Mouse (Mus musculus) spleen, postnatal 36 days (tissue): ENCODE measurements around the gene Neb.

ENCODE experiments used
- DNase-seq, 2 experiments: peaks; one replicate each; pipeline ENCODE4 v3.0.0; 2022; ENCODE audit warnings: low spot score in 2 of 2, mixed read lengths in 1 of 2

The Neb gene

DNA sequence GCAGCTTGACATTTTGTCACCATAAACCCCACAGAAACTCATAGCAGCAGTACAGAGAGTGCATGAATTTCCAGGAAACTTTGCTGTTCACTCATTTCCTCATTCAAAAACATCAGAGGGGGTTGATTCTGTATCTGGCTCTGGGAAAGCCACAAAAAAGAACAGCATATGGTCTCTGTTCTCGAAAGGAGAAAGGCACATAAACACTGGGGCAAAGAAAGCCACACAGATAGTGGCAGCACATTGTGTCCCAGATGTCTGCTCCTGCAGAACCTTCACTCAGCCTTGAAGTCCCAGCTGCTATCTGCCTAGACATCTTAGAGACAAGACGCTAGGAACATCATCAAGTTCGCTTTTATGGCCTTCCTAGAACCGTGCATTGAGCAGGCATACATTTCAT lies 67.5 kb downstream of the Neb start:
- DNase-seq, result no peak

DNA sequence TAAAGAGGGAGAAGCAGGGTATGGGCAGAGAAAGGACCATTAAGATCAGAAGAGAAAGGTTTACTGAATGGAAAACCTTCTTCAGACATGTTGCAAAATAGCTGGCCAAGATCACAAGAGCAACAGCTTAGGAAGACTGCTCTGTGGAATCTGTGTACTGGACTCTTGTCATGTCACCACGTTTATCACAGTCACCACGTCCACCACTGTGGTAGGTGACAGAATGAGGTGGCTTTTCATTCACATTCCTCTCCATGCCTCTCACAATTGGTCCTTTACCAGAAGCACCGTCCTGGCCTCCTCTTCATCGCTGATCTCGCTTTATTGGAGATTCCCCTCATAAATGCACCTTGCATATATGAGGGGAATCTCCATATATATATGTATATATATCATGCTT lies 71.6 kb downstream of the Neb start:
- DNase-seq, result no peak

DNA sequence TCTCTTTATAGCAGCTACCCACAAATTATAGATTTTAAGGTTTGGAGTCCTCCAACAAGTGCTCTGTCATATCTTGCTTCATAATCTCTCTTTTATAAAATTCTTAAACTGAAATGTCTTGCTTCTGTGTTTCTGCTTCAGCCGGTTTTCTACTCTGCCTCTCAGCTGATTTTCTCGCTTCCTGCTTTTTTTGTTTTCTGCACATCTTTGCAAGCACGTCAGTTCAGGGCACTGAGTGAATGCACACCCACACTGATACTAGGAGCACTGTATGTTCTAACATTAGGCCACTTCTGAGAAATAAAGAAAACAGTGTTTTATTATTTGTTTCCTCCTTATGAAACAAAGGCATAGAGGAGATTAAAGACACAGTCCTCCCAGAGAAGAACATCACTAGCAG lies 73.7 kb downstream of the Neb start:
- DNase-seq, result no peak

DNA sequence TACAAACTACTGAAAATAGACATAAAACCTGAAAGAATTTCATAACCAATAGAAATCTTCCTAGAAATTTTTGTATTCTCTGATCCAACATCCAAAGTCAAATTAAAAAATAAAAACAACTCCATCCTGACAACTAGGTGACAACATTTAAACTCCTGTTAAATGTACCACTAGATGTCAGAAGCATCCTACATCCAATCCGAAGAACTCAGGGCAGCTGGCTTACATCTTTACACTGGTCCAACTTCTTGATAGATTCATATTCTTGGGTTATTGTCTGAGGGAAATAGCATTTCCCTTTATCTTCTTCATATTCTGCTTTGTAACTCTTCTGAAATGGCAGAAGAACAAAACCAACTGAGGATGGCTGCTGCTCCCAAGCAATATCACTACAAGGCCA lies 74.9 kb downstream of the Neb start:
- no peak for DNase-seq

DNA sequence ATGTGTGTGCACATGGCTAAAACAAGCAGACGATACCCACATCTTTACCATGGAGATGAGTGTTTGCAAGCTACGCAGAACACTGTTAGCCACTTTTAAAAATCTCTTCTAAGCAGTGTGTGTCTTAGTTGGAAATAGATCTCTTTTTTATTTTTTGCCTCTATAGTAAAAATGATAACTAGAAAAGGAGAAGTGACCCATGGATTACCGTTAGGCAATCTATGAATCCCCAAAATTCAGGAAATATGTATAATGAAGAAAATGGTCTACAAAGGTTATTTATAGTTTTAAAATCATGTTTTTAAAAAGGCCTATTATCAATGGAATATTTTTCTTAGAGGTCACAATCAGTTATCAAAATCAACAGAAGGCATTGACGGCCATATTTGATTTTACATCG lies 80.3 kb downstream of the Neb start:
- DNase-seq, result no peak

DNA sequence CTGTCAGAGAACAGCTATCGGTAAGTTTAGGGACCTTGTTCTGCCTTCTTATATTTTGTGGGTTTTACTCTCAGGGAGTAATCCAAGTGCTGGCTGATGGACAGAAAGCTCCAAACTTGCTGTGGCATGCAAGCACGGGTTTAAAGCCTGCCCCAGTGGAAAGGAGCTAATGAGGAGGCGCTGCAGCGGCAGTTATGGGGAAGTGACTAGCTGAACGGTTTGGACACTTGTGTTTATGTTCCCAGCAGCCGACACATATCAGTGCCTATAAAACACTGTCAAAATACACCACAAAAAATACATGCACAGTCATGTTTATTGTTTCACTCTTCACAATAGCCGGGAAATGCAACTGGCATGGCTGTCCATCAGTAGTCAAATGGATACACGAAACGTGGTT lies 81.5 kb downstream of the Neb start:
- no peak for DNase-seq

DNA sequence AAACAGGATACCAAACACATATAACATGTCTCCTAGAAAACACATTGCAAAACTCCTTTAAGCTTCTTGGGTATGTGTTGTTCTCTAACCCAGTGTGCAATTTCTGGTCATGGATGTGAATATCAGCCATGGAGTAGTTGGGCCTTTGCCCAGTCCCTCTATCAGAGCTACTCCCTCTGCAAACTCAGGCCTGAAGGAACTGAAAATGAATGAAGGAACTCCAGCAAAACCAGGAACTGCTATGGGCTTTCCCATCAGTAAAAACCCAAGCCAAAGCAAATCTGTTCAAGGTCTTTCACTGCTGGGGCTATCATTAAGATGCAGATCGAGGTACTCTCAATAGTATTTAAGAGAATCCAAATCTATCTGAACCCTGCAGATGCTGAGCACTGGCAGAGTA lies 90.8 kb downstream of the Neb start:
- DNase-seq, result no peak

DNA sequence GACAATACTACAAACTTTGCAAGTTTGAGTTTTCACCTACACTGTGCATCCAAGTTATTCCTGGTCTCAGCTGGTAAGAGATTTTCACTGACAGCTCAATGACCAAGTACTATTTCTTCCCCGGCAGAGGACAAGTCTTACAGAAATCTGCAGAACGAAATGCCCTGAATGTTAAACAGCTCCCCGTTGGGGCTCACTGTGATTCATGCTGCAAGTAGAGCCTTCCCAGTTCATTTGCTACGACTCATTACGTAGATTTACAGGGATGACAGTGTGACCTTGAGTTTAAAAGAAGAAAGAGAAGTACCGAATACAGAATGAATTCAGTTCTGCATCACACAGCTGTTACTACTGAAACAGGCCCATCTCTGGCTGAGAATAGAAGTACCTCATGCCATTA lies 91.9 kb downstream of the Neb start:
- no peak for DNase-seq

DNA sequence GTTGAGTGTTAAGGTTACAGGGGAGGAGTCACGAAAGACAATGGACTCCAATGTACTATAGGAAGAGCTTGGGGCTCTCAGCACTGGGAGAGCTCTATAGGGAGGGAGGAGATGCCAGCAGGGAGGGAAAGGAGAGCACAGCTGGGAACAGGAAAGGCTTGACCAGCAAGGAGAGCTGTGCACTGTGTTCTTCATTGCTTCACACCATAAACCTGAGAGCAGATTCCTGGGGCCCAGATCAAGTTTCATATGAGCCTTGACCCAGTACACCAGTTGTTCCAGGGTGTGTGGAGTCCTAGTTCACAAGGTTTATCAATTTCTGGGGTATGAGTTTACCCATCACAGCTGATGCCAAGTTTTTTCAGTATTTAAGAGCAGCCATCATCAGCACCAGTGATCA lies 106.1 kb downstream of the Neb start:
- DNase-seq, result no peak

DNA sequence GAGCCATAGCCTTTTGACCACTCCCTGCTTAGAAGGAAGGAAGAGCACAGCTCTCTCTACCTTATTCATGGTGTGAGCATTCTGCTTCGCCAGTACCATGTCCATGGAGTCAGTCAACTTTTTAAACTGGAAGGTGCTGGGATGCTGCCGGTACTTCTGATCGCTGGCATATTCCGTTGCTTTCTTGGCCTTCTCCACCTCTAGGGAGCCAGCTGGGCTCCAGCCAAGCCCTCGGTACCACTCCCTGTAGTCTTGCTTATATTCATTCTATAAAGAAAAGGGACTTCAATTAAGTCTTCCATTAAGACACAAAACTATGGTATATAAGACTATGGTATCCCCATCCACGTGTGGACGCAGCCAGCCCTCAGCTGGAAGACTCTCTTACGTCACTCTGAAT lies 107.4 kb downstream of the Neb start:
- no peak for DNase-seq

DNA sequence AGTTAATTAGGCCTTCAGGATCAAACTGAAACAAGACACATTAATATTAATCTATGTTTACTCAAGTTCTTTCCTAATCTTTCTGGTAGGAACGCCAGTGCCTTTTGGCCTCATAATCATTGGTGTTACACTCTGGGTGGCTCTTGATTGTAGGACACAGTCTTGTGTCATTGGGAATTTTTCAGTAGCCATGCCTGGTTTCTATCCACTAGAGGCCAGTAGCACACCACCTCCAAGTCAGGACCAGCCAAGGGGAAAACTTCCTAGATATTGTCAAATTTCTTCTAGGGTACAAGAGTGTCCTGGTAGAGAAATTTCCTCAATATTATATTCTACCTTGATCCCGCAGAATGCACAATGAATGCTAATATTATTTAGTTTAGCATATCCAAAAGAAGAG lies 116.1 kb downstream of the Neb start:
- DNase-seq, result peak in 1 of 2 experiments; percentile 3

DNA sequence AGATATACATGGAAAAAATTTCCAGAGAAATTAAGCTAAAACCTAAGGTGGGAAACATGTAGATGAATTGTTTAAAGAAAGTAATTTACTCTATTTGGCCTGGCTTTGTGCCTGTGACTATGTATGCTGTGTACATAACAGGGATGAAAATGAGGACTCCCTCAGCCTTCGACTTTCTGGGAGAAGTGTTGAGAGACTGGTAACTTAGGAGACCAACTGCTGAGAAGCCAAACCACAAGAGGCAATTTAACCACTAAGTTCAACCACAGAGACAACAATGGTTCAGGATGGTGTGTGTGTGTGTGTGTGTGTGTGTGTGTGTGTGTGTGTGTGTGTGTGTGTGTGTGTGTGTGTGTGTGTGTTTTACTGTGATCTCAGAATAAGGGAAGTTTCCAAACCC lies 126.2 kb downstream of the Neb start:
- DNase-seq, result no peak

DNA sequence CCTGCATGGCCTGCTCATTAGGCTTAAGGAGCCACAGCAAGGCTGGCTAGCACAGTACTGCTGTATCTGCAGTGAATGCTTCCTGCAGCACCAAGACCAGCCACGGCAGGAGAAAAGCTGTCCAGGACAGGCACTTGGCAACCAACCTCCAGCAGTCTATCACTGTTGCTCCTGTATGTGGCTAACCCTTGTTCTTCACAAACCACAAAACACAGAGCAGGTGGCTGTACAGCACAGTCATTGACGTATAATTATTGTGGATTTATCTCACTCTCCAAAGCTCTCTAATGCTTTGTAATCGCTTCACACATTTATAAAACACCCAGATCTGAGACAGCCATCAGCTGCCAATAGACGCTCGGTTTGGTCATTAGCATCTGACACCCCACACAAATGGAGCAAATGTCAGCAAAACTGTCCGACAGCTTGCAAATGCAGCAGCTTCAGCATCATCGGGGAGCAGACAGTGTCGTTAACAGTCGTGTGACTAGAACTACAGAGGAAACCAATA lies 129.9 kb downstream of the Neb start:
- DNase-seq, result no peak

DNA sequence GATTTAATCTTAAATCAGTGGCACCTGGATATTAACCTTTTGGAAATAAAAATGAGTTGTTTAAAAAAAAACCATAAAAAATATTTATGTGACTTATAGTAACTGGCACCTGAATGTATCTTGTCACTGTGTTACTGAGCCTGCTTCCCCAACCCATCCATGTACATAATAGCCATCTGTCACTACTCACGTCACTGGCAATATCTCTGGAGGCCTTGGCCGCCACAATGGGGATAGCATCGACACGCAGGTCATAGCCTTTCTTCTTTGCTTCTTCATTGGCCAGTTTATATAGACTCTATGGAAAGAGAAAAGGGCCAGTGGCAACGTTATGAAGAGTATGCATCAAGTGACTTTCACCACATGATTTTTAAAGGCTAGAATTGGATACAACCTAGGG lies 133.2 kb downstream of the Neb start:
- DNase-seq, result no peak

DNA sequence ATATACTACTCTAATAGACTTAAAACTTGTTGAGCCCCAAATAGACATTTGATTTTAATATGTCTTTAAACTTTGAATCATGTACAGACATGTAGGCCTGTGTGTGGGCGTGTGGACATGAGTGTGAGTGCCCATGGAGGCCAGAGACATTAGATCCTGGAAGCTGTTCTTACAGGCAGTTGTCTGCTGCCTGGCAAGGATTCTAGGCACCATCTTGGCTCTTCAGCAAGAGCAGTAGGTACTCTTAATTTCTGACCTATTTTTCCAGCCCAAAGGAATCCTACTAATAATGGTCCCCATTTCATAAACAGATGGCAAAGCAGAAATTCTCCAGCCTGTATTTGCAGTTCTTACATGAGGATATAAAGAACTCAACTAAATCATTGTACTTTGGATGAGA lies 135.6 kb downstream of the Neb start:
- no peak for DNase-seq

DNA sequence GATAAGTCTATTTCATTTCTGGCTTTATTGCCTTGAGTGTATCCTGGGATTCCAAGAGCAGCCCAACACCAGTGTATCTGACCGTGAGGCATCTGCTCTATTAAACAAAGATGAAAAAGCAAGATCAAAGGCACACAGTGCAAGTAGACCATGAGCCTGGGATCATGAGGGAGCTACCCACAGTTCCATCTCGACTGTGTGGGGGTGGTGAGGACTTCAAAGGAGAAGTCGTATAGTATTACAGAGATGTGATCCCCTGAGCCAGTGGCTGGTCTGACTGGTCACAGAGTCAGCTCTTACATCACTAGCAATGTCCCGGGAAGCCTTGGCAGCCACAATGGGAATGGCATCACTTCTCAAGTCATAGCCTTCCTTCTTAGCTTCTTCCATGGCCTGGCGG lies 140.4 kb downstream of the Neb start:
- no peak for DNase-seq

DNA sequence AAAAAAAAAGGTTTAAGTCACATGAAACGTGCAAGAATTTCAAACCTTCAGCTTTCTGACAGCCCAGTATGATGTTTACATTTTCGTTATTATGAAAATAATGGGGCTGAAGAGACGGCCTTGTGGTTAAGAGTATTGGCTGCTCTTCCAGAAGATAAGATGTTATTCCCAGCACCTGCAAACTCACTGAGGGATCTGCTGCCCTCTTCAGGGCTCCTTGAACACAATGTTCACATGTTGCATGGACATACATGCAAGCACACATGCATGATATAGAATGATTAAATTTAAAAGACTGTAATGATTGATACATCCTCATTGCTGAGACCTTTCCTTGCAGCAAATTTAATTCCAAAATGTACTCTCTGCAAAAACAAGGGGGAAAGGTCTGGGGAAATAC lies 150.7 kb downstream of the Neb start:
- DNase-seq, result no peak

DNA sequence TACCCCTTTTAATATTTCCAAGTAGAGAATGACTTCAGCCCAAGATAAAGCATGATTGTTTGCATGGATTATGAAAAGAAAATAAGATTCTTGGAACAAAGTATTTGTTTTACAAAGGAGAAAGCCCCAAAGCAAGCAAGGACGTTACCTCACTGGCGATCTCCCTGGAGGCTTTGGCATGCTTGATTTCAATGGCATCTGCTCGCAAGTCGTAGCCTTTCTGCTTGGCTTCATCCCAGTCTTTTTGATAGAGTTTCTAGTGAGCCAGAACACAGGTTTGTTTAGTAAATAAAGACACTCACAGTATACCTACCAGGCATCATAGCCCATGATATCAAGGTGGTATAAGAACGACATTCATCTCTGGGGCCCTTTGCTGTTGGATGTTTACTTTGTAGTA lies 153.9 kb downstream of the Neb start:
- no peak for DNase-seq

DNA sequence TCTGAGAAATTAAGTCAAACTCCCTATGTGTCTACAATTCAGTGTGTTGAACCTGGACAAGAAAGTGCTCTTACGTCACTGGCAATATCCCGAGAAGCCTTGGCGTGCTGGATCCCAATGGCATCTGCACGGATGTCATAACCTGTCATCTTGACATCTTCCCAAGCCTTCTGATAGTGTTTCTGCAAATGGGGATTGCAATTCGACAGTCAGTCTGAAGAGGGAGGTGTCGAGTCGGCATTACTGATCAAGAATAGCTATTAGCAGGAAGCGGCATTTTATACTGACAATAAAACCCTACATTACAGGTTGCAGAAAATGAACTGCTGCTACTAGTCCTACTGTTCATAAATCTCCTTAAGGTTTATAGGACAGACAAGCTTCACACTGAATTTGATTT lies 158.2 kb downstream of the Neb start:
- peak in 1 of 2 experiments; percentile 8 for DNase-seq

DNA sequence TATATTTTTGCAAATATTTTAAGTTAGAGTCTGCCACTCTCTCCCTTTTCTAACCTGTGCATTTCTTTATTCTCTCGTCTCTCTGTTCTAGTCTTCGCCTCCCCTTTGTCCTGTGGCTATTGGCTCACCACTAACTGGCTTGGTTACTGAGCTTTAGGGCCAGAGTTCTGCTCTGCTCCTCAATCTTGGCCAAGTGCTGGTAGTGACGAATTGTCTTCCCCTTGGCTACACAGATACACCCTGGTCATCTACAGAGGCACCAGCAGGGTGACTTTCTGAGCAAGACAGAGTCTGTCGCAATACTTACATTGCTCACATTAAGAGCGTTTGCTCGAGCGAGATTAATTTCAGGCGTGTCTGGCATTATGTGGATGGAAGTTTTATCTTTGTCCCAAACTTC lies 162.3 kb downstream of the Neb start:
- no peak for DNase-seq

DNA sequence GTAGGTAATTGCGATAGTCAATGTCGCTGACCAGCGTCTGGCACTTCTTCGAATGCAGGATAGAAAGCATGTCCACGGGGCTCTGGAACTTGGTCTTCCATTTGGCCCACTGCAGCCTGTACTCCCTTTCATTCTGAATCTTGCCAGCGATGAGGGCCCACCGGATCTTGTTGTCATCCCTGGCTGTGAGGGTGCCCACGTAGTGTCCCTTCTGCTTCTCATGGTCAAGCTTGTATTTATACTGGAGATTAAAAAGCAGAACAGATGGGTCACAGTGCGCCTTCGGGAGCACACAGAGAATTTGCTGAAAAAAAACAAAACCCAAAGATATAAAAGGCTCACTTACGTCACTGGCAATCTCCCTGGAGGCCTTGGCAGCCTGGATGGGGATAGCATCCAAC lies 165.7 kb downstream of the Neb start:
- DNase-seq, result no peak

DNA sequence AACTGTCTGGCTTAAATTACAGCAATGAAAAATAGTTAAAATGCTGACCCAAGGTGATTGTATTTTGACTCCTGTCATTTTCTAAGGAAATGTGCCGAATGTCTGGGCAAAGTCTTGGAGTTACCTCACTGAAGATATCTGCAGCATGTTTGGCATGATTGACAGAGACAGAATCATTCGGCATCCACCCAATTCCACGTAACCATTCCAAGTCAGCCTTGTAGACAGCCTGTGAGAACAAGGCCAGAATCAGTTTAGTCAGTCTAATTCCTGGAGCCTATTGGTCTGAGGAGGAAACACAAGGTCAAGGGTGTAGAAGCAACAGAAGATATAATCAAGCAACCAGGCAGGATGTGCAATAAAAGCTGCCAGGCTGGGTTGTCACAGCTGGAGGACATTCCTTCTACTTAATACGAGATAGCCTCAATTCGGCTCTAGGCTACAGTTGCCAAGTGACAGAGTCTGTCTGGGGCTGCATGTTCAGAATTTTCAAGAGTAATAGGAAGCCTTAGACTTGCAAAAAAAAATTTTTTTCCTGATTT lies 166.8 kb downstream of the Neb start:
- DNase-seq, result no peak

DNA sequence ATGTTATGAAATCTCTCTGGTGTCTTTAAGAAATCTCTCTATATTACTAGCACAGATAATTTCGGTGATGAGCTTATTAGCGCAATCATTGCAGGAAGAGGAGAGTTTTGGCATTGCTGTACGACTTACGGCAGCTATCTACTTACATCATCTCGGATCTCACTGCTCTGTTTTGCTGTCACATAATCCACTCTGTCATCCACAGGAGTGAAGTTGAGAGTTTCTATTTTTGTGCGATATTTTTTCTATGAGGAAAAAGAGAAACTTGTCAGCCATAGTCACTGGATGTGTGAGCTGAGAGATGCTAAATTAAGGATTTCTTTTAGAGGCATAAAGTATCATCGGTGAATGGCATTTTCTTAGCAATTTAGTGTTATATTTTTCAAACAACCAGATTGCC lies 167.6 kb downstream of the Neb start:
- DNase-seq, result no peak

DNA sequence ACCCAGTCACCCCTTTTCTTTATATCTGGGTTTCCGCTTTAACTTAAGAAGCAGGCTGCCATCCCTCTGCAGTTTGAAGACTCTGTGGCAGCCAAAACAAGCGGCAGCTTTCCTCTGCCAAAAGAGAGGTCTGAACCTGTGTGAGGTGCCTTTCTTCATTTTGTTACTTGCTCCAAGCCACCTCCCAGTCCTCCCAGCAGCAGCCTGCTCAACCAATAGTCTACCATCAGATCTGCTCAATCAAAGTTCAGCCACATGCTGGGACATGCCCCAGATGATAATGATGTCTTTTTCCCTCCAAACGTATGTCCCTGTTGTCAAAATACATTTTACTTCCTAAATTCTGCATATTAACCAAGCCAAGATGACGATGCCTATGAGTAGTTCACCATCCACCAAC lies 173.3 kb downstream of the Neb start:
- DNase-seq, result no peak

DNA sequence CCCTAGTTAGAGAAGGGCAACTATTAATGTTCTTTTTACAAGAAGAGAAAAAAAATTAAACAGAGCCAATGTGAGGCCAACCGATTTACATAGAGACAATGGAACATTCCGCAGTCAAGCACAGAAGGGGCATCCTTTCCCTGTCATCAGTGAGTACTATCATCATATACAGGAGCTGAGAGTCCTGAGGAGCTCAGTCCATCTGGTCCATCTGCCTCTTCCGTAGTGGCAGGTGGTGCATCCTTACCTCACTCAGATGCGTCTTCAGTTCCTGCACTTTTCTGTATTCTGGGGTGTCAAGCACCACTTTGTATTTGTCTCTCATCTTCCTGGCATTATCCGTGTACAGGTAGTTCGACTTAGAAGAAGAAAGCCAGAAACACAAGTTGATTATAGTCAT lies 184.6 kb downstream of the Neb start:
- no peak for DNase-seq
